Mouse (Mus musculus) brain, embryonic 14.5 days (tissue): ENCODE measurements around the gene Ankfy1.

Source experiments
- CTCF ChIP-seq: fragments of 200-500 bp; IDR thresholded peaks from 2 replicates; pipeline ENCODE4 v1.5.1; 2012; ENCODE audit warnings: inconsistent platforms, mild to moderate bottlenecking, moderate library complexity, borderline replicate concordance; ENCODE audit not compliant: insufficient read depth, insufficient read length; ENCODE audit errors: extremely low read depth
- POLR2A ChIP-seq: fragments of 200-500 bp; IDR thresholded peaks from 2 replicates; pipeline ENCODE4 v1.6.1; 2012; ENCODE audit warnings: mild to moderate bottlenecking, inconsistent platforms, borderline replicate concordance; ENCODE audit not compliant: poor library complexity, insufficient read depth, insufficient read length, severe bottlenecking; ENCODE audit errors: extremely low read depth

- TF ChIP-seq POLR2A (no peak), CTCF (no peak)
These were observed 6.7 kb downstream of the Ankfy1 start for GRCm38 (mm10) chr11:72696368-72696971.
